Mouse (Mus musculus): Measurements from ENCODE around the gene Camkmt.

GRCm38 (mm10) chr17:85485946-85486533 is 395.7 kb downstream of the Camkmt start:
- TF ChIP-seq CTCF (conservative IDR thresholded peaks at IDR 0.05; ENCODE audit: insufficient read depth, insufficient read length, low read depth, low read length) (no peak), POLR2A (IDR thresholded peaks at IDR 0.05; ENCODE audit: low read depth, low read length) (no peak)
